Mouse (Mus musculus): ENCODE measurements around the gene Hmbs. TPM values are rescaled to one million over a fixed set of nuclear protein-coding genes. Genes with fewer than 3 reads are reported as not detected.

Hmbs gene
- polyA plus RNA-seq, 1 experiment: 80.3 TPM

- H3K9me3 ChIP-seq (replicated peaks; ENCODE audit: control insufficient read depth, insufficient read depth, low read length, poor library complexity, severe bottlenecking): no peaks in the 10 kb centered on the region
- no peak for TF ChIP-seq POLR2A (IDR thresholded peaks at IDR 0.05; ENCODE audit: insufficient read depth, low read length)
- no peak for TF ChIP-seq CTCF (IDR thresholded peaks at IDR 0.05; ENCODE audit: low read depth, low read length)
- TF ChIP-seq EP300 (IDR thresholded peaks at IDR 0.05; ENCODE audit: insufficient read depth, low read depth, low read length): no peak
- no peak overlapping the region for H3K9ac ChIP-seq (ENCODE audit: low read depth, poor library complexity, severe bottlenecking)
- H3K36me3 ChIP-seq (ENCODE audit: control insufficient read depth, insufficient read depth, low read length, poor library complexity, severe bottlenecking): no peaks in the 10 kb centered on the region
- peaks cover 3% of the 10 kb centered on the region; the same call in 1 of the 2 replicates for H3K27me3 ChIP-seq (ENCODE audit: control insufficient read depth, insufficient read depth, low read length, poor library complexity, severe bottlenecking)
- no peak overlapping the region for H3K27ac ChIP-seq (ENCODE audit: insufficient read depth, low read length)
- no peak overlapping the region for H3K4me3 ChIP-seq (ENCODE audit: low read depth, low read length)
- H3K4me1 ChIP-seq (ENCODE audit: control insufficient read depth, insufficient read depth, low read length): no peaks in the 10 kb centered on the region
Observed at GRCm38 (mm10) chr9:44317452-44317851, 26.6 kb downstream of the Hmbs start.

GRCm38 (mm10) chr9:44314910-44315309 lies 29.1 kb downstream of the Hmbs start:
- Histone ChIP-seq H3K27me3 (ENCODE audit: control insufficient read depth, insufficient read depth, low read length, poor library complexity, severe bottlenecking) (peaks cover 3% of the 10 kb centered on the region; the same call in 1 of the 2 replicates), H3K36me3 (ENCODE audit: control insufficient read depth, insufficient read depth, low read length, poor library complexity, severe bottlenecking) (no peaks in the 10 kb centered on the region), H3K9me3 (replicated peaks; ENCODE audit: control insufficient read depth, insufficient read depth, low read length, poor library complexity, severe bottlenecking) (no peaks in the 10 kb centered on the region), H3K9ac (ENCODE audit: low read depth, poor library complexity, severe bottlenecking) (no peak overlapping the region), H3K4me1 (ENCODE audit: control insufficient read depth, insufficient read depth, low read length) (no peaks in the 10 kb centered on the region), H3K27ac (ENCODE audit: insufficient read depth, low read length) (no peak overlapping the region), H3K4me3 (ENCODE audit: low read depth, low read length) (no peak overlapping the region)
- TF ChIP-seq POLR2A (IDR thresholded peaks at IDR 0.05; ENCODE audit: insufficient read depth, low read length): no peak

- TF ChIP-seq EP300 (IDR thresholded peaks at IDR 0.05; ENCODE audit: insufficient read depth, low read depth, low read length) (no peak), CTCF (IDR thresholded peaks at IDR 0.05; ENCODE audit: low read depth, low read length) (no peak), POLR2A (IDR thresholded peaks at IDR 0.05; ENCODE audit: insufficient read depth, low read length) (no peak)
- no peaks in the 10 kb centered on the region for H3K4me1 ChIP-seq (ENCODE audit: control insufficient read depth, insufficient read depth, low read length)
- H3K36me3 ChIP-seq (ENCODE audit: control insufficient read depth, insufficient read depth, low read length, poor library complexity, severe bottlenecking): no peaks in the 10 kb centered on the region
- peaks cover 3% of the 10 kb centered on the region; the same call in 1 of the 2 replicates for H3K27me3 ChIP-seq (ENCODE audit: control insufficient read depth, insufficient read depth, low read length, poor library complexity, severe bottlenecking)
- no peak overlapping the region for H3K4me3 ChIP-seq (ENCODE audit: low read depth, low read length)
- H3K9me3 ChIP-seq (replicated peaks; ENCODE audit: control insufficient read depth, insufficient read depth, low read length, poor library complexity, severe bottlenecking): no peaks in the 10 kb centered on the region
- no peak overlapping the region for H3K9ac ChIP-seq (ENCODE audit: low read depth, poor library complexity, severe bottlenecking)
- H3K27ac ChIP-seq (ENCODE audit: insufficient read depth, low read length): no peak overlapping the region
Observed at GRCm38 (mm10) chr9:44314257-44314547, 29.8 kb downstream of the Hmbs start.

GRCm38 (mm10) chr9:44313476-44314256 lies 30.4 kb downstream of the Hmbs start:
- Histone ChIP-seq H3K27ac (ENCODE audit: insufficient read depth, low read length) (no peak overlapping the region), H3K9ac (ENCODE audit: low read depth, poor library complexity, severe bottlenecking) (no peak overlapping the region), H3K4me3 (ENCODE audit: low read depth, low read length) (no peak overlapping the region), H3K9me3 (replicated peaks; ENCODE audit: control insufficient read depth, insufficient read depth, low read length, poor library complexity, severe bottlenecking) (no peaks in the 10 kb centered on the region), H3K36me3 (ENCODE audit: control insufficient read depth, insufficient read depth, low read length, poor library complexity, severe bottlenecking) (no peaks in the 10 kb centered on the region), H3K4me1 (ENCODE audit: control insufficient read depth, insufficient read depth, low read length) (no peaks in the 10 kb centered on the region), H3K27me3 (ENCODE audit: control insufficient read depth, insufficient read depth, low read length, poor library complexity, severe bottlenecking) (peaks cover 3% of the 10 kb centered on the region; the same call in 1 of the 2 replicates)
- no peak for TF ChIP-seq EP300 (IDR thresholded peaks at IDR 0.05; ENCODE audit: insufficient read depth, low read depth, low read length)
- TF ChIP-seq POLR2A (IDR thresholded peaks at IDR 0.05; ENCODE audit: insufficient read depth, low read length): no peak
- no peak for TF ChIP-seq CTCF (IDR thresholded peaks at IDR 0.05; ENCODE audit: low read depth, low read length)

GRCm38 (mm10) chr9:44311136-44312134 lies 32.6 kb downstream of the Hmbs start:
- Histone ChIP-seq H3K4me3 (ENCODE audit: low read depth, low read length) (peak overlapping the region; percentile 0; the same call in 1 of the 2 replicates), H3K9me3 (replicated peaks; ENCODE audit: control insufficient read depth, insufficient read depth, low read length, poor library complexity, severe bottlenecking) (no peaks in the 10 kb centered on the region), H3K27ac (ENCODE audit: insufficient read depth, low read length) (no peak overlapping the region)

More at GRCm38 (mm10) chr9:44311136-44312134, 32.6 kb downstream of the Hmbs start:
- H3K36me3 ChIP-seq (ENCODE audit: control insufficient read depth, insufficient read depth, low read length, poor library complexity, severe bottlenecking): no peaks in the 10 kb centered on the region
- no peaks in the 10 kb centered on the region for H3K4me1 ChIP-seq (ENCODE audit: control insufficient read depth, insufficient read depth, low read length)
- H3K9ac ChIP-seq (ENCODE audit: low read depth, poor library complexity, severe bottlenecking): 0 out of 2 replicates have a peak overlapping the region, but pooled peaks have one; percentile 33
- peaks cover 3% of the 10 kb centered on the region; the same call in 1 of the 2 replicates for H3K27me3 ChIP-seq (ENCODE audit: control insufficient read depth, insufficient read depth, low read length, poor library complexity, severe bottlenecking)
- 0 out of 2 replicates have a peak, but pooled peaks have one; percentile 9 for TF ChIP-seq EP300 (IDR thresholded peaks at IDR 0.05; ENCODE audit: insufficient read depth, low read depth, low read length)
- TF ChIP-seq POLR2A (IDR thresholded peaks at IDR 0.05; ENCODE audit: insufficient read depth, low read length): no peak

Data from ES-Bruce4 (cell line).